Comparison of ENCODE assay signal across 8 mouse cellular contexts in genomic region chr5:22548556-22549161, GRCm38 (mm10). TPM values are rescaled to one million over a fixed set of nuclear protein-coding genes. Genes with fewer than 3 reads are reported as not detected.
DNase-seq lines count a peak whose midpoint lies in the region; ATAC-seq and TF ChIP-seq lines count a peak whose summit lies in the region.

No protein-coding gene starts in this region.

- peaks cover 35% of the 10 kb centered on the region for H3K36me3 ChIP-seq in heart, embryonic 13.5 days
- peaks cover 26 to 51% of the 10 kb centered on the region in 2 experiments for H3K36me3 ChIP-seq in MEL (ENCODE audit: control insufficient read depth in 1 of 2, insufficient read depth in 2 of 2, low read length in 2 of 2)
- peaks cover 41% of the 10 kb centered on the region for H3K36me3 ChIP-seq in liver, embryonic 15.5 days (replicated peaks)

- no peaks in the 10 kb centered on the region for H3K27me3 ChIP-seq in heart, embryonic 13.5 days (replicated peaks)
- no peaks in the 10 kb centered on the region for H3K27me3 ChIP-seq in MEL (ENCODE audit: control insufficient read depth in 1 of 2, insufficient read depth in 2 of 2, low read length in 2 of 2)
- H3K27me3 ChIP-seq in liver, embryonic 15.5 days, result no peaks in the 10 kb centered on the region

- intact Hi-C loops in heart, postnatal 36 days (cut with DNase I), result loop anchor here (10.0 kb wide), 1 partner anchor 1236 kb away; the partner anchor contains the start of genes Pus7 and Rint1

- peaks cover 21% of the 10 kb centered on the region for H3K79me2 ChIP-seq in MEL (ENCODE audit: control insufficient read depth, insufficient read depth, low read length, poor library complexity)

- no peak for TF ChIP-seq CTCF in MEL (IDR thresholded peaks at IDR 0.05 in 2 of 3, conservative IDR thresholded peaks at IDR 0.05 in 1 of 3; ENCODE audit: control insufficient read depth in 1 of 3, insufficient read depth in 1 of 3, low read depth in 2 of 3, low read length in 3 of 3, poor library complexity in 1 of 3, severe bottlenecking in 1 of 3)

- no peak for ATAC-seq in heart, embryonic 13.5 days (ENCODE audit: extremely low read depth, insufficient number of reproducible peaks, low FRiP score, low TSS enrichment)
- ATAC-seq in liver, embryonic 15.5 days (ENCODE audit: insufficient read depth), result no peak

- TF ChIP-seq RAD21 in MEL (IDR thresholded peaks at IDR 0.05; ENCODE audit: low read depth, low read length), result no peak

- peak overlapping the region; percentile 82 for H3K4me3 ChIP-seq in heart, embryonic 13.5 days
- peak overlapping the region; percentile 17 to 68; a peak in 2 of 4 replicates for H3K4me3 ChIP-seq in MEL (ENCODE audit: control insufficient read depth in 1 of 2, insufficient read depth in 1 of 2, low read depth in 2 of 2, low read length in 2 of 2)
- H3K4me3 ChIP-seq in liver, embryonic 15.5 days (replicated peaks), result peak overlapping the region; percentile 84

- no peak for TF ChIP-seq EP300 in MEL (IDR thresholded peaks at IDR 0.05; ENCODE audit: low read depth in 1 of 2, low read length in 2 of 2)

- no peak overlapping the region for H3K9ac ChIP-seq in heart, embryonic 13.5 days
- H3K9ac ChIP-seq in MEL (ENCODE audit: control insufficient read depth, low read depth, low read length, poor library complexity, severe bottlenecking), result peak overlapping the region; percentile 86
- H3K9ac ChIP-seq in liver, embryonic 15.5 days, result peak overlapping the region; percentile 47

- peaks cover 13% of the 10 kb centered on the region for H3K4me1 ChIP-seq in heart, embryonic 13.5 days
- peaks cover 30 to 40% of the 10 kb centered on the region in 2 experiments for H3K4me1 ChIP-seq in MEL (ENCODE audit: control insufficient read depth in 1 of 2, insufficient read depth in 2 of 2, low read length in 2 of 2)
- H3K4me1 ChIP-seq in liver, embryonic 15.5 days (replicated peaks), result peaks cover 55% of the 10 kb centered on the region

- WGBS in heart, embryonic 13.5 days, result 73% methylated on average over 6 of the region's 6 CpGs
- WGBS in liver, embryonic 15.5 days (ENCODE audit: insufficient replicate concordance), result 35% methylated on average over 6 of the region's 6 CpGs

- TF ChIP-seq POLR2A in MEL (IDR thresholded peaks at IDR 0.05; ENCODE audit: control insufficient read depth in 1 of 2, insufficient read depth in 1 of 2, low read depth in 1 of 2, low read length in 2 of 2, poor library complexity in 1 of 2), result no peak

- H3K4me2 ChIP-seq in heart, embryonic 13.5 days, result peak overlapping the region; percentile 80
- H3K4me2 ChIP-seq in liver, embryonic 15.5 days, result peak overlapping the region; percentile 78

- H3K9me3 ChIP-seq in heart, embryonic 13.5 days, result no peaks in the 10 kb centered on the region
- H3K9me3 ChIP-seq in MEL (replicated peaks; ENCODE audit: insufficient read depth, low read length), result no peaks in the 10 kb centered on the region
- no peaks in the 10 kb centered on the region for H3K9me3 ChIP-seq in liver, embryonic 15.5 days (replicated peaks)

- H3K27ac ChIP-seq in heart, embryonic 13.5 days (replicated peaks), result no peak overlapping the region
- 0 out of 2 replicates have a peak overlapping the region, but pooled peaks have one; percentile 24 for H3K27ac ChIP-seq in MEL (ENCODE audit: control insufficient read depth, low read depth, low read length)
- H3K27ac ChIP-seq in liver, embryonic 15.5 days (replicated peaks), result peak overlapping the region; percentile 74

- no peak for DNase-seq in heart, postnatal 36 days
- DNase-seq in MEL (ENCODE audit: low read depth, low spot score), result peak; percentile 61
- peak; percentile 28 for DNase-seq in kidney, adult 18-20 months
- DNase-seq in T-cell, adult 2 months (ENCODE audit: low spot score), result no peak
- no peak for DNase-seq in adrenal gland, postnatal 4 days (ENCODE audit: low spot score in 2 of 2)
- DNase-seq in right cerebral cortex, postnatal 4 days, result no peak

TF ChIP-seq in MEL, 35 proteins besides CTCF, POLR2A, EP300 and RAD21:
- no peak for TF ChIP-seq JUND (IDR thresholded peaks at IDR 0.05; ENCODE audit: low read depth, low read length)
- TF ChIP-seq MAX (IDR thresholded peaks at IDR 0.05; ENCODE audit: low read length), result peak; percentile 66
- peak; percentile 80; the same call in 1 of the 2 replicates for TF ChIP-seq MXI1 (IDR thresholded peaks at IDR 0.05; ENCODE audit: low read depth, low read length)
- TF ChIP-seq CHD1 (IDR thresholded peaks at IDR 0.05; ENCODE audit: low read depth, low read length), result no peak
- 0 out of 2 replicates have a peak, but pooled peaks have one; percentile 19 for TF ChIP-seq NELFE (IDR thresholded peaks at IDR 0.05; ENCODE audit: low read depth, low read length)

RNA-seq across cellular contexts. Expression of gene Orc5, which starts 1.6 kb away (rescaled TPM):
- polyA plus RNA-seq in heart, embryonic 13.5 days (2015; fragmentation: Nextera tagmentation; extraction: Ambion mirVana), result 28.0 and 33.8 TPM in 2 replicates
- total RNA-seq in heart, postnatal 36 days (2021), result 1 to 10 TPM; 7.5 to 8.6 TPM
- 68.0 and 76.5 TPM in 2 replicates for total RNA-seq in MEL (2012; rRNA removed)
- 10 to 100 TPM in 1 of 2 experiments, not detected in 1; 75.7 TPM for polyA plus RNA-seq in MEL (2012; ENCODE audit: insufficient read depth in 1 of 2, insufficient read length in 2 of 2, low read depth in 1 of 2, low replicate concordance in 2 of 2, missing spikeins in 1 of 2)
- 47.0 and 49.4 TPM in 2 replicates for polyA plus RNA-seq in liver, embryonic 15.5 days (2015; fragmentation: Nextera tagmentation; extraction: Ambion mirVana)
- total RNA-seq in adrenal gland, postnatal 4 days (2021), result 10 to 100 TPM; 25.4 TPM

Comparison
In these comparisons a context has a peak if more than half of its experiments do, and no peak if none do; other contexts are left out.
1. DNase-seq: peak in MEL (single experiment) and kidney, adult 18-20 months (single experiment); none in heart, postnatal 36 days (0 of 2), T-cell, adult 2 months (single experiment), adrenal gland, postnatal 4 days (0 of 2) and right cerebral cortex, postnatal 4 days (single experiment).
2. Peak in every context shown above with its lines, with median percentiles within 50 percentile points of each other: H3K4me3 ChIP-seq.